Mouse (Mus musculus) CD4-positive helper T cell, adult 2 months (primary cell): ENCODE measurements around the gene Col24a1.
"Not testable (repeated sequence)": the region's sequence is repeated elsewhere in the genome, so short reads cannot be mapped to it uniquely, and the experiment has no call there.

Experiments used
- DNase-seq: peaks from one replicate; pipeline ENCODE4 v3.0.0-alpha.2; 2012; ENCODE audit warnings: low read depth, missing footprints, low spot score

Gene Col24a1

DNA sequence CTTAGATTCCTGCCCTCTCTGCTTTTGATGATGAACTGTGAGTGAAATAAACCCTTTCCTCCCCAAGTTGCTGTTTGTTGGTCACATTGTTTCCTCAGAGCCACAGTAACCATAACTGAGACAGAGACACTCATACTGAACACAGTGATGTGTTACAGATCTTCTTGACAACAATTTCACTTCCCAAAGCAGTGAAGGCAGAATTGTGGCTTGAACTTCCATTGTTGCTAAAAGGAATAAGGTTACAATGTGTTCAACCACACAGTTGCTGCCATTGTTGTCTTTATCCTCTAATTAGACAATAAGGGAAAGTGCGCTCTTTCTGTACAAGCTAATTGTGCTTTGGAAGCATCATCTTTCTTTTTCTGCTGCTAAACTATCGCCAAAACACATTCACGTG lies 61.7 kb downstream of the Col24a1 start:
- no peak for DNase-seq

DNA sequence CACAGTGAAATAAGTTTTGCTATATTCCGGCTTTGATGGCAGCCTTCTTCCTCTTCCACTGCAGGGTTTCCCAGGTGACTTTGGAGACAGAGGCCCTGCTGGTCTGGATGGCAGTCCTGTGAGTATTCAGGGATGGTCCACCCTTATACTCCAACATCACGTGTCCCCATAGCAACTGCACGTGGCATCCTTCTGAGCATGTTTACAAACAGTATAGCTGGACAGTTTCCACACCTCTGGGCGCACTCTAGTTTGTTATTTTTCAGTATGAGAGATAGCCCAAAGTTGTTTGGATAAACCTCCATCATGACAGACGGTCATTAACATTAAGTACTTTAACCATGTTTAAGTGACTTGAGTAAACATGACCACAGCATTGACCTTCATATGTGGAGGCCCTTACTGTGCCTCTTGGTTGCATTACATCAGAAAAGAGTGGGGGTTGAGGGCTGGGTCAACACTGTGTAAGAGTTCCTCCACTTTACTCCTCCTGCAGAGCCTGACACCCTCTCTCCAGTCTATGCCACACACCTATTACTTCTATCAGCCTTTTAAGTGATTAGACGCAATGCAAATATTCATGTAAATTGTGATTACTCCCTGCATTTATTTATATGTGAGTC lies 64.7 kb downstream of the Col24a1 start:
- no peak for DNase-seq

DNA sequence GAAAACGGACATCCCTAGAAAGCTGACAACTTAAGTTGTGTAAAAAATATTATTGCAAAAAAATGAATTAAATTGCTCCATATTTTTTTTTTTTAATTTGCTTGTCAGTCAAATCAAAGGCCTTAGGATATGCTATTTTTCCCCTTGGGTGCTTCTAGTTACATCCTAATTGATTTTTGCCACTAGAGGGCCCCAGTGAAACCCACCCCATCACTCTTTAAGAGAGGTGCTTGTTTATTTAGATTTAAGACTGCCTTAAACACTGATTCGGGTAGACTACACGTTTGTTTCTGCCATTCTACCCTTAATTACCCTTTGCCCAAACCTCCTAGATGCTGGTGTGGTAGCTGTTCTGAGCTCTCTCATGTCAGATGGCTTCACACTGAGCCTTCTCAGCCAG lies 73.0 kb downstream of the Col24a1 start:
- no peak for DNase-seq

DNA sequence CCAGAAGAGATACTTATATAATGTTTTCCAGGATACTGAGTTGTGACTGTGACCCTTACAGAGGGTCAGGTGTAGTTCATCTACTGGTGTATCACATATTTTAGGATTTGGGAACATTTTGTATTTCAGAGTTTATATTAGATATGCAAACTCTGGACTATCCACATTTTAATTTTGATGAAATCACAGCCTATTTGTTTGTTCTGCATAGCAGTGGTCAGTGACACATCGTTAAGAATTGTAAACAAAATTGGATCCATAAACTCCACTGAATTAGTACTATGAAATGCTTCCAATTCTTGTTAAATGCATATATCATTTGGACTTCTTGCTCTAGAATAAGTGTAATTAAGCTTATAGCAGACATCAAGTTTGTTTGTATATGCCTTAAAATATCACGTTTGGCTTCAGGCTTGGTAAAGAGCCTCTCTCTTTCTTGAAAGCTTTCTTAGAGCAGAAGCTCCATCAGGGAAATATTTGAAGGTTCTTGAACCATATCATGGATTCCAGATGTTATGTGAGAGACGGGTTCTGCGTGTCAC lies 75.0 kb downstream of the Col24a1 start:
- DNase-seq: no peak

DNA sequence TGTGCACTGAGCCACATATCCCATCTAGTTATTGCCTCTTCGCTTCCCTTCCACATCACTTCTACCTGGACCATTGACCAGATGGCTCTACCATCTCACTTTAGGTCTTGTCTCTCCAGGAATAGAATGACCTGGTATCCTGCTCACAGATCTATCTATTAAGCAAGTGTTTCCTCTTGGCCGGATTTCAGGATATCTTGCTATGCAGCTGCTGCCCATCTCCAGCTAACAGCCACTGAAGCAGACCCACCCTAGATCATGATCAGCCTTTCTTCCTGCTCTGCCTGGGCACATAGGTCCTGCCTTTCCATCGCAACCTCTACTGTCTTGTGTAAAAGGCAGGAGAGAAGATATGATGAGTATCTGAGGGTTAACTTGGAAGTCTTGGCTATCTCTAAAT lies 84.0 kb downstream of the Col24a1 start:
- no peak for DNase-seq

DNA sequence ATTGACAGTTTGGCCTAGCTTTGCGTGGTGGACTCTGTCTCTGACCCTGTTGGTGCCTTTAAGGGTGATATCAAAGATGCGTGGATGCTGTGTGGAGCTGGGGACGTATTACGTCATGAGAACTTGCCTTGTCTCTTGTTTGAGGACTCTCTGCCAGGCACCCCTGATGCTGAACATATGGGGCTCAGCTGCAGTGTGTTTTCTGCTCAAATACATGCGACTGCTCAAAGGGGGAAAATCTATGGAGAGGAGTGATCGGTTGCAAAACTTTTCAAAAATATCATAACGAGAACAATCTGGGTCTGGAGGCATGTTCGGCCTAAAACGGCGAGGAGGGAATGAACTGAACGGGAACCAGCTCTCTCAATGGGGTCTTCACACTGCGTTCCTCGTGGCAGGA lies 90.8 kb downstream of the Col24a1 start:
- DNase-seq: no peak

DNA sequence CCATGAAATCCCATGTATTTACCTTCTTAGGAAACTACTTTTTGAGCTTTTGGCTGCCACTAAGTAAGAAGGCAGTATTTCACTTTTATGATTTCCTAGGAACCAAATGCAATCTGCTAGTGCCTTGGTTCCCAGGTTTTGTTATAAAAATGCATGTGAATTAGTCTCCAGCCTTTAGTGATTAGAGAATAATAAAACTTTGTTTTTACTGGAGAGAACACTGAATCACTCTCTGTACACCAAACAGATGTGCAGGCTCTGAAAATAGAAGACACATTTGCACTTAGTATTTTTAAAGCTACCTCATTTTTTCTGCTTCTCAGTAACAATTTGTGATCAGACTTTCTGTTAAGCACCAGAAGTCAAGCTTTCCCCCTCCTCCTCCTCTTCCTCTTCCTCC lies 94.2 kb downstream of the Col24a1 start:
- DNase-seq: no peak

DNA sequence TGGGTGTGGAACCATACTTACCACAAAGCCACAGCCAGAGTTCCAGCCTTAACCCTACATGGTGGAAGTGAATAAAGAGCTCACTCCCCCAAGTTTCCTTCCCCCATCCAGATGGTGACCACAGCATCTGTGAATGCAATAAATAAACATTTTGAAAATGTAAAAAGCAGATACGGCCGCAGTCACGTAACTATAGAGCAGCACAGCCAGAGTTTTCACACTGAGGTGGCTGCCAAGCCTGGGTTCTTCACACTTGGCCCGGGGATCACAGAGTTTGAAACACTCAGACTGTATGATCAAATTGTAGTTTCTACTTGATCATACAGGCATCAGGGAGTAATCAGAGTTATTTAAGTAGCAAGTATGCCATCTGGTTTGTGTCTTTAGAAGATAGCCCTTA lies 98.4 kb downstream of the Col24a1 start:
- no peak for DNase-seq

DNA sequence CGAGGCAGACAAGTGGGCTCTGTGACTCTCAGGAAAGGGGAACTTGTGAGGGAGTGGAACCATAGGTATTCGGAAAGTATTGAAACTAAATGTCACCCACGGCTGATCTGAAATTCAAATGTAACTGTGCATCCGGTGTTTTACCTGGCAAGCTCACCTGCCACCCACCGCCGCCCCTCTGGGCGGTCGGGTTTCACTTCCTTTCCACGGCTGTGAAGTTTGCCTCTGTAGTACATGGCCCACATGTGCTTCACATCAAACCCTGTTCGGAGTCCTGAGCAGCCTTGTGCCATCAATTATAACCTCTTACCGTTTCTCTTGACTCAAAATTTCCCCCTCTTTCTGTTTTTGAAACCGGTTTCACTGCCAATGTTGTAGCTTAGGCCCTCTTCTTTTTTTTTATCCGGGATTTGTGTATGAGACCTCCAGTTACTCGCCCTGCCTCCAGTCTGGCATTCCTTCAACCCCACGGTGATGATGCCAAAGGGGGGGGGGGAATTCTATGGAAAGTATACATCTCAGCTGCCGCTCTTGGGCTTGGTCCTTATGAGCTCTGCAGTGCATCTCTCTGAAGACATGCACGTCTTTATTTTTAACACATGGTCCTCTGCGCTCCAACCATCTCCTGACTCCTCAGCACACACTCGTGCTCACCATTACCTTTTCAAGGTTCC lies 99.9 kb downstream of the Col24a1 start:
- no peak for DNase-seq

DNA sequence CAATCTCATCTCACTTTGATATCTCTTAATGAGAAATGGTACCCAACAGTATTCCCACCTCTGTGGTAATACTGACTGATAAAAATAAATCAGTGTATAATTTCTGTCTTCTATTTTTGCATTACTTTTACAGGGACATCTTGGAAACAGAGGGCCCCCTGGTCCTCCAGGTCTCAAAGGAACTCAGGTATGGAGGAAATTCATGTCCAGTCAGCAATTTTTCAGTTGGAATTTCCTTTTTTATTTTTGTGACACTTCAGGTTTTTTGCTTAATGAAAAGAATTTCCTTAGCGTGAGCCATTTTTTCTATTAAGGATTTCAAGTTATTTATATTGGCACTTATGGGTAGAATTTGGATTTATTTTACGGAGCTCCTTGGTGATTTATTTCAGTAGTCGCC lies 106.9 kb downstream of the Col24a1 start:
- DNase-seq: no peak

DNA sequence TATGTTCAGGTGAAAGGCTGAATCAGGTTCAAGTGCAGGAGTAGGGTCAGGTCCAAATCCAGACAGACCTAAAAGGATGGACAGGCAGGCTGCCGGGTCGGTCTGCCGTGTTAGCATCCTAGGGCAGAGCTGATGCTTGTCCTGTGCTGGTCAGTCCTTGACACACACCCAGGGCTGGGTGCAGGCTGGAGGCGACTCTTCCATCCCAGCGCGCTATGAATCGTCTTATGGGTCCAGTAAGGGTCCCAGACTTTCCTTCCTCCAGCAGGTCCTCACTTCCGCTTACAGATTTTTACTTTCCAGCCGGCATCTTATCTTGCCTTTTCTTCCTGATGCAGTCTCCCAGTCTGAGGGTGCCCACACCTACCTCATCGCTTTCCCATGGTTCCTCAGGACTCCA lies 110.0 kb downstream of the Col24a1 start:
- no peak for DNase-seq

DNA sequence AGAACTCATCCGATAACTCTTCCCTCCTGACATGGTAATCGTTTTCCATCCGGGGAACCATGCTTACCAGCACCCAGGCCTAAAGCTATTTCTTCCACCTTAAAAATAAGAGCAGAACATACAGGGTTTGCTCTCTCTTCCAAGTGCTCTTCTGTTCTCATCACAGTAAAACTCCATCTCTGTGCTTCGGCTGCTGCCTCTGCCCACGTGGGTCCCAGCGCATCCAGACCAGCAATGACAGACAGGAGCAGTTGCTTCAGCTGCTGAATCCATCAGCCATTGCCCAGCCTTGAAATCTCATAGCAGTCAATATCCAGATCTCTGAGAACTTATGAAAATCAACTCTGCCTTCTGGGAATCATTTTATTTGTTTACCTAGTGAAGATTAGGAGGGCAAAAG lies 110.7 kb downstream of the Col24a1 start:
- no peak for DNase-seq

DNA sequence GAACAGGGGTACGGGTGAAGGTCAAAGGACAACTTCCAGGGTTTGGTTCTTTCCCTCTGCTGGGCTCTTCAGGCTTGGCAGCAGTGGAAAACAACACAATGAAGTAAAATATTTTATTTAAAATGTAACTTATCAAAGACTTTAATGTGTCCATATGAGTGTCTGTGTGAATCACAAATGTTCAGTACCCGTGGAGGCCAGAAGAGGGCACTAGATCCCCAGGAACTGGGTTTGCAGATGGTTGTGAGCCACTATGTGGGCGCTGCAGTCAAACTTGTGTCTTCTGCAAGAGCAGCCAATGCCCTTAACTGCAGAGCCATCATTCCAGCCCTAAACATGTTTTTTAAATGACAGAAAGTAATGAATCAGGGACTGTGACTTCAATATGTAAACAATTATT lies 115.8 kb downstream of the Col24a1 start:
- DNase-seq: peak; percentile 3

DNA sequence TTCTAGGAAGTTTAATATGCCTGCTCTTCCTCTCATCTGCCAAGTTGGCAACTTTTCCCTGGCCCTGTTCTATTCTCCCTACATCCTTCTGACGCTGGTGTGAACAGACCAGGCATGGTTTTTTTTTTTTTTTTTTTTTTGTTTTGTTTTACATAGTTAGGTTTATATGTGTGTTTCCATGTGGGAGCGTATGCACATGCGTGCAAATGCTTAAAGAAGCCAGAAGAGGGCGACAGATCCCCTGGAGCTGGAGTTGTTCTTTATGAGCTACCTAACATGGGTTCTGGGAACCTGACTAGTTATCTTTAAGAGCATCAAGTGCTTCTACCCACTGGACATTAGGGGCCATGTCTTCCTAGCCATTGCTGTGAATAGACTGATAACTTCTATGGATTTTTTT lies 119.9 kb downstream of the Col24a1 start:
- DNase-seq: no peak

DNA sequence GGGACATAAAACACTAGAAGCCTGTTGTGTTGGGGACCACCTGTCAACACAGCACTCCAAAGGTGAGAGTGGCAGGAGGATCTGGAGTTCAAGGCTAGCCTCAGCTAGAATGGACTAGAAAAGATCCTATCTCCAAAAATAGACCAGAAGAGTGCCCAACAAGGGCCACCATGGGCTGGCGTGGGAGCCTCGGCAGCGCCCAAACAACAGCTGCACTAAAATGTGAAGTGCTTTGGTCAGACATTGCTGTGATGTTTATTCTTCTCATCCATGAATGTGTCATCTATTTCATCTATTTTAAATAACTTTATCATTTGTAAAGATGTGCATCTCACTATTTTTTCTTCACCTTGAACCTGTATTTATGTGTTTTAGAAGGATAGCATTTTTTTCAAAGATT lies 122.1 kb downstream of the Col24a1 start:
- no peak for DNase-seq

DNA sequence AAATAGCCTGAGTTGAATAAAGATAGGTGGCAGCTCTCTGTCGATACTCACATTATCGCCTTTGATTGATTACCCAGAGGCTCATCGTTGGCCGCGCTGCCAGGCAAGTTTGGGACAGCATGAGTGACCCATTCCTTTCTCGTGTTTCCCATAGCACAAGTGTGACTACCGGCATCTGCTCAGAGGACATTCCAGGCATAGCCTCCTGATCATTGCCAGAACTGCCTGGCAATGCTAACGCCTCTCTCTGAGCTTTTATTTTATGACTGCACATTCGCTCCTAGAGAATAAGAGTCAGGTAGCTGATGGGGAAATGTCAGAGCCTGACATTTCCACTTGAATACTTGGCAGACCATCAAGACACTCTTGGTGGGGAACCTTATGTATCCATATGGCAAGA lies 125.5 kb downstream of the Col24a1 start:
- no peak for DNase-seq

DNA sequence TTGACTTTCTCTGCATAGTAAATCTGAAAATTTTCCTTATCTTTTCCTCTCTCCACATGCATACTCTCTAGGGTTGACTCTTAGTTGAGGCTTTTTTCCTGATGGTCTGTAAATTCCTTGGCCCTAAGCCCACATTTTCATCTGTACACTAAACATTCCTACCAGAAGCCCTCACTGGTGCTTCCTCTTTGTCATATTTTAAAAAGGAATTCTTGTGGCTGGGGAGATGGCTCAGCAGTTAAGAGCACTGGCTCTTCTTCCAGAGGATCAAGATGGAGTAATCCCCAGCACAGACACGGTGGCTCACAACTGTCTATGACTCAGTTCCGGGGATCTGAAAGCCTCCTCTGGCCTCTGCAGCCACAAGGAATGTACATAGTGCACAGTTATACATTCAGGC lies 128.1 kb downstream of the Col24a1 start:
- no peak for DNase-seq

DNA sequence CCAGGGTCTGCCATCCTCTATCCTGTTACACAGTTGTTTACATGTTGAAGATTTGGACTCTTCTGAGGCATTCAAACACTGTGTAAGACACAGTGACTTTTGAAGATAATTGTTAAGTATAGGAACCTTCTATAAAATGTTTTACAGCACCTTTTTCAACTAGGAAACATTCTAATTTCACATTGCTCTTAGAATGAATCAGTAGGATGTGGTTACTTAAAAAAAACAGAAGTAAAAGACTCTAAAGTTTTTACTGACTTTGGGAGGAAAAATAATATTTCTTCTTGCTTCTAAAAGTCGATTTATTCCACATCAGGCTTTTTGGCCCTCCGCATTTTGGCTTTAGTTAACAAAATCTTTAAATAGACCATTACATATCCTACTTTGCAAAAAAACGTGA lies 129.8 kb downstream of the Col24a1 start:
- no peak for DNase-seq

DNA sequence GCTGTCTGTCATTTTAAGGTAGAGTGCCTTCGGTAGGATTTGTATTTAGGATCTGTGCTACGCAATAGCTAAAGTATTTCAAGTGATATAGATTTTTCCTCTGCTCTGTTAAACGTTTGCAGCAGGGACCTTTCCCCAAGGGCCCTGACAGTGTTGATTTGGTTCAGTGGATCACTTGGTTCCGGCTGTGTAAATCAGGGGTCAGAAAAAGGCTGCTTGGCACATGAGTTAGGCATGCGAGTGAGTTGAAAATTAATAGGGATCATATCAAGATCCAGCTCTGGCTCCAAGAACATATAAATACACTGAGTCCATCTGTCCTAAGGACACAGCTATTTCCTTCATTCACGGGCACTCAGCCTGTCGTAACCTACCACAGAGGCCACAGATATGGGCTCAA lies 146.1 kb downstream of the Col24a1 start:
- no peak for DNase-seq

DNA sequence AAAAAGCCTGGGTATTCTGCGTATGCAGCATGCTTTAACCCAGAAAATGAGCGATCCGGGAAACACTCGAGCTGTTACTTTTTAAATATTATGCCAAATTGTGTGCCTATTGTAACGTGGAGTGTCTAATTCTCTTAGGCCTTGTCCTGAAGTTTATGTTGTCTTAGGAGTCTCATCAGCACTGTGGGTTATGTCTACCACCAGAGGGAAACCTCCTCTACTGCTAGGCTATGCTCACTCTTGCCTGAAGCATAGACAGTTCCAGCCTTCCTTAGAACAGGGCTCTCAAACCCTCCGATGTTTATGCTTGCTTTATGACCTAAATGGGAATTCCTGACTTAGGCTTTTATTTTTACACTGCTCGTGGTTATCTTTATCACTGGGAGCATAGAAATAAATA lies 146.8 kb downstream of the Col24a1 start:
- DNase-seq: no peak

DNA sequence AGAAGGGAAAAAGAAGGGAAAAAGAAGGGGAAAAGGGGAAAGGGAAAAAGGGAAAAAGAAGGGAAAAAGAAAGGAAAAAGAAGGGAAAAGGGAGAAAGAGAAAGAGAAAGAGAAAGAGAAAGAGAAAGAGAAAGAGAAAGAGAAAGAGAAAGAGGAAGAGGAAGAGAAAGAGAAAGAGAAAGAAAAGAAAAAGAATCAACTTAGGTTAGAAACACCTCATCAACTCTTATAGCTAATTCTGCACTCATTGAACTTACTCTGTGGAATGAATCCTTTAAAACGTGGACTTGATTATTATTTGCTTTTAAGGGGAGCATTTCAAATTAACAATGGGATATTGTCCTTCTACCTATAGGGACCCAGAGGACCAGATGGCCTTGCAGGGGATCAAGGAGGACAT lies 148.7 kb downstream of the Col24a1 start:
- DNase-seq: no peak

DNA sequence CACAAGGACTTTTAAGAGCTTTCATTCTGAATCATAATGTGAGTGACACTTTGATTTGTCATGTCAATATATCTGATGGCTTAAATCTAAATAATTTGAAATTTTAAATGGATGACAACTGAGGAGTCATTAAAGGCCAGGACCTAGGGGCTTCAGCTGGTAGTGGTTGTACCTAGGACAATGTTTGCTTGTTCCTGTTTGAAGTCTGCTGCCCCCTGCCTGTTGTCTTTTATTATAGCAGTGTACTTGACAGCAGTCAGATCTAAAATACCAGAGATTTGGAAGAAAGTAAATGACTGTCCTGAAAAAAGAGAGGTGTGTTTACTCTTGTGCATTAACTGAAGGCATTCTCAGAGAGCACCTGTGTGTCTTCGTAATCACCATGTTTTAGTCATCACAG lies 150.0 kb downstream of the Col24a1 start:
- no peak for DNase-seq

DNA sequence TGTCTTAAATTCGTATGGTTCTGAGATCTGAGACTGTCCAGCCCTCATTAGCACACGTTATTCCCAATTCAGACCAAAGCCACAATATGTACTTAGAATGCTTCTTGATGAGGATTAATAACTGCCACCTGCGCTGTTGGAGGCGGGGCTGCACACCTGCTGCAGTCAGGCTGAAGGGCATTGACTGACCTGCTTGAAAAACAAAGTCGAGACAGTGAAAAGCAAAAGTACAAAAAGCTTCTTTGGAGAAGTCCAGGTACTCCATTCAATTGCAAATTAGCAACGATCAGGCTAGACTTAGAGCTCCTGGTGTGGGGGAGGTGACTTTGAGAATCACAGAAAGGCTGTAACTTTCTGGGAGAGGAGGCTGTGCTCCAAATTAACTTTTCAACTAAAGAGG lies 150.9 kb downstream of the Col24a1 start:
- not testable (repeated sequence) for DNase-seq

DNA sequence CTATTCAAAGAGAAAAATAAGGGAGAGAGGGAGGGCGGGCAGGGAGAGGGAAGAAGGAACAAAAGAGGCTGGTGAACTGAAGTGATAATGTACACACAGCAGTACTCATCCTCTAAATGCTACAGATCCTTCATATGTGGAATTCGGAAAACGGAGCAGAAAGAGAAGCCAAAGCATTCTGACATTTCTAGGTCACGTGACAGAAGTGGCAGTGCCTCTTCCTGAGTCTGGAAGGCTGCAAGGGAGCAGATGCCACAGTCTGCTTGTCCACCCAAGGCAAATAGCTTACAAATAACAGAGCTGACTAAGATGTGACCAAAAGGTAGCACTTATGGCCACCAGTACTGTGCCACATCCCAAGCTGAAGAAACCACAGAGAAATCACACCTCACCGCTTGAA lies 164.8 kb downstream of the Col24a1 start:
- DNase-seq: no peak
